Mouse (Mus musculus): ENCODE data around the gene Wipf1. TPM values are rescaled to one million over a fixed set of nuclear protein-coding genes. Genes with fewer than 3 reads are reported as not detected.

The Wipf1 gene
- 16.1 TPM for polyA plus RNA-seq (2012; fragmentation: generic; extraction: Trizol)
- long read RNA-seq, experiment 1, partial matches to known transcripts: 1 of 5 reads
- long read RNA-seq, experiment 1, other reads (novel, unspliced or antisense): 4 of 5 reads
- long read RNA-seq, experiment 2, full-length matches to known transcripts: 13 of 31 reads
- long read RNA-seq, experiment 2, partial matches to known transcripts: 12 of 31 reads
- long read RNA-seq, experiment 2, other reads (novel, unspliced or antisense): 6 of 31 reads

DNA sequence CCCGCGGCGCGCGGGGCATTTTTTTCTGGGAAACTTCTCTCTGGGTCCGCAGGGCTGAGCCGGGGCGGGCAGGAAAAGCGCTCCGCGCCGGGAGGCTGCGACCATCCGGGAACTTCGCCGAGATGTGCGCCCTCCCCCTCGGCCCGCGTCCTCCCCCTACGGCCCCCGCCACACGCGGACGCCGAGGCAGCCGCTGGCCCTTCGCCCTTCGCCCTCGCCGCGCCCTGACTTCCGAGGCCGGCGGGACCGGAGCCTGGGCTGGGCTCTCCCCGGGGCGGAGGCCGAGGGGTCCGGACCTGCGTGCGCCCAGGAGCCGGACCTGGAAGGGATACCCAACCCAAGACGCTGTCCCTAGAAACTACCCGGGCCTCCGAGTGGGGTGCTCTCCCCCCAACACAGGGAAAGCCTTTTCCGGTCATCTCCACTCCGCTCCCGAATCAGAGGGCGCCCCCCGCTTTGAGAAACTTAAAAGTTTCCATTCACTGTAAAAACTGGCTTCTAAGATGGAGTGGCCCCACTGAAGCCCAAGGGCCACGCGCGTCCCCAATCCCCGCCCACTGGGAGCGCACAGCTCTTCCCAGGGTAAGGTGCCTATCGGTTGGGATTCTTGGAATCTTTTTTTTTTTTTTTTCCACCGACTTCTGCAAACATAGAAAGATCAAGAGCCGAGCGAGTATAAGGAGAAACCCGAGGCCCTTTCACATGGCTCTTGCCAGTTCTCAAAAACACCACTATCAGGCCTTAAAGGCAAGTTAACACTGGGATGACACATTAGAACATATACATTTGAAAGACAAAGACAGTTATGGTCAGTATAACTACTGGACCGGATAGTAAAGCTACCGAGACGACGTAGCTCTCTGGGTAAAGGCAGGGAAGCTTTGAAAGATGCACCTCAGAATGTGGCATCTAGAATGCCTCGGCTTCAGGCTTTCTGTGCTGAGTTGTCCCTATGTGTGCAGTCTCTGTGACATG lies at the start of gene Wipf1:
Wipf1 (minus strand) TSS at position 379 of the 975 bp plus-strand sequence.
- Histone ChIP-seq H3K79me2 (ENCODE audit: control insufficient read depth, insufficient read depth) (peaks cover 56% of the 10 kb centered on the region), H3ac (ENCODE audit: control insufficient read depth, insufficient read length, low read depth) (peak within 1 kb of the TSS; percentile 82)

DNA sequence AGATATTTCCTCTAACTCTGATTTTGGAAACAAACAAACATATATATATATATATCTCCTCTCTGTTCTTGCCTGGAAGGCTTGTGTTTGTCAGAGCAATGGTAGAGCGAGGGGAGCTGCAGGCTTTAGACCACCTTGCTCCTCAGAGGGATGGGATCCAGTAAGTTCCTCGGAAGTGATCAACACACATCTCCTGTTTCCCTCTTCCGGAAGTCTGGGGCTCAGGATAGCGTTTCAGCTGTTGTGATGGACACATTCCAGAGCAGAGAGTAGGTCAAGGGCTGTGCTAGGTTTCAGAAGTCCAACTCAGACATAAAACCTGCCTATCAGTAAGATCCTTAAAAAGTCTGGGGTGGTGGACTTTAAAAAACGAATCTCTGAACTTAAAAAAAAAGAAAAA lies 49.6 kb upstream of the Wipf1 start:
- H3K27me3 ChIP-seq (ENCODE audit: control insufficient read depth, insufficient read depth, insufficient read length): no peaks in the 10 kb centered on the region
- H3K4me3 ChIP-seq (ENCODE audit: insufficient read depth, poor library complexity, severe bottlenecking): no peak overlapping the region
- H3K79me3 ChIP-seq (ENCODE audit: low read depth): peaks cover 17% of the 10 kb centered on the region
- no peak for TF ChIP-seq CEBPB (IDR thresholded peaks at IDR 0.05; ENCODE audit: low read depth)
- no peak for TF ChIP-seq USF1 (IDR thresholded peaks at IDR 0.05; ENCODE audit: low read depth)
- no peak for TF ChIP-seq CTCF (IDR thresholded peaks at IDR 0.05; ENCODE audit: control insufficient read depth, insufficient read depth, insufficient read length)
- TF ChIP-seq MAX (IDR thresholded peaks at IDR 0.05): no peak
- TF ChIP-seq MYOG (IDR thresholded peaks at IDR 0.05; ENCODE audit: control insufficient read depth, extremely low read depth, insufficient read length): no peak
- TF ChIP-seq MYOD1 (IDR thresholded peaks at IDR 0.05; ENCODE audit: control insufficient read depth, insufficient read length, low read depth): peak; percentile 80
- TF ChIP-seq FOSL1 (IDR thresholded peaks at IDR 0.05; ENCODE audit: insufficient read depth, low read length, poor library complexity, severe bottlenecking): no peak
- no peaks in the 10 kb centered on the region for H3K36me3 ChIP-seq (ENCODE audit: control insufficient read depth, insufficient read depth)
- peaks cover 44% of the 10 kb centered on the region for H3K79me2 ChIP-seq (ENCODE audit: control insufficient read depth, insufficient read depth)
- no peak overlapping the region for H3ac ChIP-seq (ENCODE audit: control insufficient read depth, insufficient read length, low read depth)

More for the DNA sequence above, at the start of gene Wipf1:
- H3K27me3 ChIP-seq (ENCODE audit: control insufficient read depth, insufficient read depth, insufficient read length): no peaks in the 10 kb centered on the region
- peak within 1 kb of the TSS; percentile 59 for H3K4me3 ChIP-seq (ENCODE audit: insufficient read depth, poor library complexity, severe bottlenecking)
- TF ChIP-seq MYOG (IDR thresholded peaks at IDR 0.05; ENCODE audit: control insufficient read depth, extremely low read depth, insufficient read length) (no peak), FOSL1 (IDR thresholded peaks at IDR 0.05; ENCODE audit: insufficient read depth, low read length, poor library complexity, severe bottlenecking) (no peak), MAX (IDR thresholded peaks at IDR 0.05) (no peak), MYOD1 (IDR thresholded peaks at IDR 0.05; ENCODE audit: control insufficient read depth, insufficient read length, low read depth) (no peak), CEBPB (IDR thresholded peaks at IDR 0.05; ENCODE audit: low read depth) (no peak), USF1 (IDR thresholded peaks at IDR 0.05; ENCODE audit: low read depth) (no peak), CTCF (IDR thresholded peaks at IDR 0.05; ENCODE audit: control insufficient read depth, insufficient read depth, insufficient read length) (no peak)
- H3K36me3 ChIP-seq (ENCODE audit: control insufficient read depth, insufficient read depth): peaks cover 12% of the 10 kb centered on the region
- peaks cover 36% of the 10 kb centered on the region for H3K79me3 ChIP-seq (ENCODE audit: low read depth)

DNA sequence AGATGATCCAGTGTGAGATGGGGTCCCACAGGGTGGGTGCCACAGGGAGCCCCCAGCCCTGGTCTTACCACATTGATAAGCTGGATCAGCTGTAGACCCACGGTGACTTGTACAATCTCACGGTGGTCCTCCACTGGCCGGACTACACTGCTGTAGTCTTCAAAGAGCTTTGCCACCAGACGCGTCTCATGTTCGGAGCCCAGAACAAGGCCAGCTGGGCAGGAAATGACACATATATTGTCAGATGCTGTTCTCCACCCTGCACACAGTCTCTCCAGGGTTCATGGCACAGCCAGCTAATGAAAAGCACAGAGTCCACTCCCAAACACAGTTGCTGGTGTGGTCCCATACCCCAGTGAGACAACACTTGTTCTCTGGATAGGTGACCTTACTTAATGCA lies 44.9 kb upstream of the Wipf1 start:
- H3K36me3 ChIP-seq (ENCODE audit: control insufficient read depth, insufficient read depth): peaks cover 15% of the 10 kb centered on the region
- H3K4me3 ChIP-seq (ENCODE audit: insufficient read depth, poor library complexity, severe bottlenecking): no peak overlapping the region
- no peaks in the 10 kb centered on the region for H3K27me3 ChIP-seq (ENCODE audit: control insufficient read depth, insufficient read depth, insufficient read length)
- TF ChIP-seq FOSL1 (IDR thresholded peaks at IDR 0.05; ENCODE audit: insufficient read depth, low read length, poor library complexity, severe bottlenecking) (no peak), MAX (IDR thresholded peaks at IDR 0.05) (no peak), USF1 (IDR thresholded peaks at IDR 0.05; ENCODE audit: low read depth) (no peak), CEBPB (IDR thresholded peaks at IDR 0.05; ENCODE audit: low read depth) (no peak), MYOG (IDR thresholded peaks at IDR 0.05; ENCODE audit: control insufficient read depth, extremely low read depth, insufficient read length) (no peak), CTCF (IDR thresholded peaks at IDR 0.05; ENCODE audit: control insufficient read depth, insufficient read depth, insufficient read length) (no peak), MYOD1 (IDR thresholded peaks at IDR 0.05; ENCODE audit: control insufficient read depth, insufficient read length, low read depth) (peak; percentile 49)
- peaks cover 17% of the 10 kb centered on the region for H3K79me3 ChIP-seq (ENCODE audit: low read depth)
- H3K79me2 ChIP-seq (ENCODE audit: control insufficient read depth, insufficient read depth): peaks cover 44% of the 10 kb centered on the region
- peak overlapping the region; percentile 23 for H3ac ChIP-seq (ENCODE audit: control insufficient read depth, insufficient read length, low read depth)

DNA sequence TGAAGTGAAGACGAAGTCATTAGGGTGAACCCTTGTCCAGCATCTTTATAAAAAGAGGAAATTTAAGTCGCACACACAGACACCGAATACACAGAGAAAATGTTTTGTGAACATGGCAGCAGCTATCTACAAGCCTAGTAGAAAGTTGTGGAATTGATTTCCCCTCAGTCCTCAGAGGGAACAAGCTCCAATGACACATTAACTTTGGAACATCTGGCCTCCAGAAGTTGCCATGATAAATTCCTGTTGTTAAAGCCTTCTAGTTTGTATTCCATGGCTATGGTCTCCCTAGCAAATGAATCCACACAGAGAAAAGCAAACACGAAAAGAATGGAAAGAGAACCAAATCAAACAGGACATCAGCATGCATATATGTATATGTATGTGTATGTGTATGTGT lies 44.0 kb upstream of the Wipf1 start:
- Histone ChIP-seq H3K4me3 (ENCODE audit: insufficient read depth, poor library complexity, severe bottlenecking) (no peak overlapping the region), H3K36me3 (ENCODE audit: control insufficient read depth, insufficient read depth) (peaks cover 15% of the 10 kb centered on the region), H3K79me3 (ENCODE audit: low read depth) (peaks cover 14% of the 10 kb centered on the region), H3ac (ENCODE audit: control insufficient read depth, insufficient read length, low read depth) (no peak overlapping the region), H3K27me3 (ENCODE audit: control insufficient read depth, insufficient read depth, insufficient read length) (no peaks in the 10 kb centered on the region), H3K79me2 (ENCODE audit: control insufficient read depth, insufficient read depth) (peaks cover 37% of the 10 kb centered on the region)
- TF ChIP-seq MYOD1 (IDR thresholded peaks at IDR 0.05; ENCODE audit: control insufficient read depth, insufficient read length, low read depth): no peak
- no peak for TF ChIP-seq MYOG (IDR thresholded peaks at IDR 0.05; ENCODE audit: control insufficient read depth, extremely low read depth, insufficient read length)
- TF ChIP-seq CTCF (IDR thresholded peaks at IDR 0.05; ENCODE audit: control insufficient read depth, insufficient read depth, insufficient read length): no peak
- no peak for TF ChIP-seq USF1 (IDR thresholded peaks at IDR 0.05; ENCODE audit: low read depth)
- no peak for TF ChIP-seq FOSL1 (IDR thresholded peaks at IDR 0.05; ENCODE audit: insufficient read depth, low read length, poor library complexity, severe bottlenecking)
- no peak for TF ChIP-seq CEBPB (IDR thresholded peaks at IDR 0.05; ENCODE audit: low read depth)
- TF ChIP-seq MAX (IDR thresholded peaks at IDR 0.05): no peak

DNA sequence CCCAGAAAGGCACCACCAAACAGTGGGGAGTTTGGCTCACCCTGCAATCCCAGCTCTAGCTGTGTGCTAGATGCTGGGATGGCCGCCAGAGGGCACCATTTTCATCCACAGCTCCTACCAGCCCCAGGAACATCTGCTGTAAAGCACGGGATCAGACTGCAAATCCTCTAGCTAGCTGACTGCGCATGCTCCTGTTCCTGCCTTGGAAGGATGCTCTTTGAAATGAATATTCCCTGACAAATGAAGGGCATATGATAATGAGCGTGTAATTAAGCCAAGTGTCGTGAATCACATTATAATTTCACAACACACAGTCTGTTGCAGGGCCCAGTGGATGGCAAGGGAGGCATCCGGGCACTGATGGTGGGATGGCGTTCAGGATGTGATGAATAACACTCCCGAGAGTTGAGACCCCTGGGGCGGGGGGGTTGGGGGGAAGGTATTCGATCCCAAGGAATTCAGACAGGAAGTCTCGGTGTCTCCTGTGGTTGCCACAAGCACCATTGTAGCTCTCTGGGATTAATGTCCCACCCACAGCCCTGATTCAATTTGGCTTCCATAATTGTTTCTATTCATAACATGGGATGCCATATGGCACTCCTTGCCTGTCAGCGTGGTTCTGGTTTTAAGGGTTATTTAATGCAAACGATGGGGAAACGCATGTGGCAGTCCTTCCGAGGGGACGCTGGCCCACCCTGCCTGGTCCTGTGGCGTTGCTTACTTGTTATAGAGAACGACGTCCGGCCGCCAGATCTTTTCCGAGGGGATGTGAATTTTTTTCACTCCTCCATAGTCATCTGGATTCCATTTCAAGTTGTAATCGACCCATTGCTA lies 43.2 kb upstream of the Wipf1 start:
- Histone ChIP-seq H3K79me3 (ENCODE audit: low read depth) (peaks cover 8% of the 10 kb centered on the region), H3K27me3 (ENCODE audit: control insufficient read depth, insufficient read depth, insufficient read length) (no peaks in the 10 kb centered on the region), H3K79me2 (ENCODE audit: control insufficient read depth, insufficient read depth) (peaks cover 29% of the 10 kb centered on the region), H3ac (ENCODE audit: control insufficient read depth, insufficient read length, low read depth) (no peak overlapping the region), H3K36me3 (ENCODE audit: control insufficient read depth, insufficient read depth) (peaks cover 15% of the 10 kb centered on the region), H3K4me3 (ENCODE audit: insufficient read depth, poor library complexity, severe bottlenecking) (no peak overlapping the region)
- TF ChIP-seq CTCF (IDR thresholded peaks at IDR 0.05; ENCODE audit: control insufficient read depth, insufficient read depth, insufficient read length) (peak; percentile 89), CEBPB (IDR thresholded peaks at IDR 0.05; ENCODE audit: low read depth) (no peak)

Data from C2C12 (cell line).